Mouse (Mus musculus): Measurements from ENCODE around the gene Pdcd11. TPM values are rescaled to one million over a fixed set of nuclear protein-coding genes. Genes with fewer than 3 reads are reported as not detected.
A peak's percentile ranks its signal among the peaks of the same experiment; 100 is the strongest.

Pdcd11 gene
- polyA plus RNA-seq, 1 experiment from 2014 or later = 9.2 TPM

- H3K9ac ChIP-seq (ENCODE audit: low read depth, low read length) = peak overlapping the region; percentile 45
- H3K36me3 ChIP-seq (ENCODE audit: control insufficient read depth, insufficient read depth, low read length) = no peaks in the 10 kb centered on the region
- peak; percentile 48 for DNase-seq (ENCODE audit: low spot score)
- H3K4me3 ChIP-seq (ENCODE audit: low read depth, low read length) = peak overlapping the region; percentile 24; the same call in 1 of the 2 replicates
- 29% methylated on average over 22 of the region's 32 CpGs for WGBS
- no peaks in the 10 kb centered on the region for H3K4me1 ChIP-seq (ENCODE audit: control insufficient read depth, insufficient read depth, low read length)
- no peaks in the 10 kb centered on the region for H3K27me3 ChIP-seq (replicated peaks; ENCODE audit: control insufficient read depth, insufficient read depth, low read length)
- H3K9me3 ChIP-seq (ENCODE audit: control insufficient read depth, low read length) = no peaks in the 10 kb centered on the region
- no peak for ATAC-seq (ENCODE audit: low read depth)
- peak overlapping the region; percentile 52 for H3K4me2 ChIP-seq (ENCODE audit: low read depth, low read length)
- no peak overlapping the region for H3K27ac ChIP-seq (replicated peaks; ENCODE audit: low read depth, low read length)
Observed at GRCm38 (mm10) chr19:47151332-47152061, 60.9 kb downstream of the Pdcd11 start.

- H3K4me2 ChIP-seq (ENCODE audit: low read depth, low read length) = peak overlapping the region; percentile 52
- no peaks in the 10 kb centered on the region for H3K36me3 ChIP-seq (ENCODE audit: control insufficient read depth, insufficient read depth, low read length)
- 56% methylated on average over 12 of the region's 12 CpGs for WGBS
- H3K27ac ChIP-seq (replicated peaks; ENCODE audit: low read depth, low read length) = no peak overlapping the region
- ATAC-seq (ENCODE audit: low read depth) = no peak
- H3K27me3 ChIP-seq (replicated peaks; ENCODE audit: control insufficient read depth, insufficient read depth, low read length) = no peaks in the 10 kb centered on the region
- peak overlapping the region; percentile 24; the same call in 1 of the 2 replicates for H3K4me3 ChIP-seq (ENCODE audit: low read depth, low read length)
- H3K4me1 ChIP-seq (ENCODE audit: control insufficient read depth, insufficient read depth, low read length) = no peaks in the 10 kb centered on the region
- peak overlapping the region; percentile 45 for H3K9ac ChIP-seq (ENCODE audit: low read depth, low read length)
- DNase-seq (ENCODE audit: low spot score) = no peak
- no peaks in the 10 kb centered on the region for H3K9me3 ChIP-seq (ENCODE audit: control insufficient read depth, low read length)
Observed at GRCm38 (mm10) chr19:47152062-47152369, 61.4 kb downstream of the Pdcd11 start.

GRCm38 (mm10) chr19:47153767-47154166 is 63.2 kb downstream of the Pdcd11 start:
- ATAC-seq (ENCODE audit: low read depth) (no peak), DNase-seq (ENCODE audit: low spot score) (no peak)
- Histone ChIP-seq H3K9me3 (ENCODE audit: control insufficient read depth, low read length) (no peaks in the 10 kb centered on the region), H3K27ac (replicated peaks; ENCODE audit: low read depth, low read length) (no peak overlapping the region), H3K36me3 (ENCODE audit: control insufficient read depth, insufficient read depth, low read length) (no peaks in the 10 kb centered on the region), H3K27me3 (replicated peaks; ENCODE audit: control insufficient read depth, insufficient read depth, low read length) (no peaks in the 10 kb centered on the region), H3K4me1 (ENCODE audit: control insufficient read depth, insufficient read depth, low read length) (no peaks in the 10 kb centered on the region), H3K9ac (ENCODE audit: low read depth, low read length) (no peak overlapping the region), H3K4me2 (ENCODE audit: low read depth, low read length) (no peak overlapping the region), H3K4me3 (ENCODE audit: low read depth, low read length) (no peak overlapping the region)
- 86% methylated on average over 7 of the region's 7 CpGs for WGBS

GRCm38 (mm10) chr19:47157664-47158063 is 67.1 kb downstream of the Pdcd11 start, which contains the start of gene Calhm3:
Calhm3 (minus strand) TSS chr19:47157764.
- WGBS = 75% methylated on average over 11 of the region's 11 CpGs
- Histone ChIP-seq H3K4me2 (ENCODE audit: low read depth, low read length) (no peak within 1 kb of the TSS), H3K4me3 (ENCODE audit: low read depth, low read length) (no peak within 1 kb of the TSS), H3K27ac (replicated peaks; ENCODE audit: low read depth, low read length) (no peak within 1 kb of the TSS), H3K4me1 (ENCODE audit: control insufficient read depth, insufficient read depth, low read length) (no peaks in the 10 kb centered on the region), H3K27me3 (replicated peaks; ENCODE audit: control insufficient read depth, insufficient read depth, low read length) (no peaks in the 10 kb centered on the region), H3K36me3 (ENCODE audit: control insufficient read depth, insufficient read depth, low read length) (no peaks in the 10 kb centered on the region), H3K9ac (ENCODE audit: low read depth, low read length) (no peak within 1 kb of the TSS), H3K9me3 (ENCODE audit: control insufficient read depth, low read length) (no peaks in the 10 kb centered on the region)
- DNase-seq (ENCODE audit: low spot score) (no peak), ATAC-seq (ENCODE audit: low read depth) (no peak)

GRCm38 (mm10) chr19:47161669-47162068 is 71.1 kb downstream of the Pdcd11 start:
- Histone ChIP-seq H3K9me3 (ENCODE audit: control insufficient read depth, low read length) (no peaks in the 10 kb centered on the region), H3K4me1 (ENCODE audit: control insufficient read depth, insufficient read depth, low read length) (no peaks in the 10 kb centered on the region), H3K27me3 (replicated peaks; ENCODE audit: control insufficient read depth, insufficient read depth, low read length) (no peaks in the 10 kb centered on the region), H3K36me3 (ENCODE audit: control insufficient read depth, insufficient read depth, low read length) (no peaks in the 10 kb centered on the region), H3K4me3 (ENCODE audit: low read depth, low read length) (no peak overlapping the region), H3K9ac (ENCODE audit: low read depth, low read length) (no peak overlapping the region), H3K27ac (replicated peaks; ENCODE audit: low read depth, low read length) (no peak overlapping the region), H3K4me2 (ENCODE audit: low read depth, low read length) (no peak overlapping the region)
- no peak for DNase-seq (ENCODE audit: low spot score)
- 56% methylated on average over 4 of the region's 4 CpGs for WGBS
- no peak for ATAC-seq (ENCODE audit: low read depth)

GRCm38 (mm10) chr19:47163176-47163744 is 72.7 kb downstream of the Pdcd11 start:
- H3K4me3 ChIP-seq (ENCODE audit: low read depth, low read length) = no peak overlapping the region
- no peak overlapping the region for H3K9ac ChIP-seq (ENCODE audit: low read depth, low read length)
- no peaks in the 10 kb centered on the region; the same call in none of the 2 replicates for H3K4me1 ChIP-seq (ENCODE audit: control insufficient read depth, insufficient read depth, low read length)
- H3K27ac ChIP-seq (replicated peaks; ENCODE audit: low read depth, low read length) = no peak overlapping the region
- H3K27me3 ChIP-seq (replicated peaks; ENCODE audit: control insufficient read depth, insufficient read depth, low read length) = no peaks in the 10 kb centered on the region
- H3K9me3 ChIP-seq (ENCODE audit: control insufficient read depth, low read length) = no peaks in the 10 kb centered on the region
- WGBS = 81% methylated on average over 6 of the region's 6 CpGs
- peak; percentile 88 for ATAC-seq (ENCODE audit: low read depth)
- peak; percentile 70 for DNase-seq (ENCODE audit: low spot score)
- no peak overlapping the region for H3K4me2 ChIP-seq (ENCODE audit: low read depth, low read length)
- no peaks in the 10 kb centered on the region for H3K36me3 ChIP-seq (ENCODE audit: control insufficient read depth, insufficient read depth, low read length)

GRCm38 (mm10) chr19:47166758-47167157 is 76.2 kb downstream of the Pdcd11 start:
- 35% methylated on average over 3 of the region's 3 CpGs for WGBS
- no peak overlapping the region for H3K9ac ChIP-seq (ENCODE audit: low read depth, low read length)

GRCm38 (mm10) chr19:47167617-47168214 is 77.1 kb downstream of the Pdcd11 start:
- no peak for ATAC-seq (ENCODE audit: low read depth)
- WGBS = 60% methylated on average over 7 of the region's 7 CpGs
- Histone ChIP-seq H3K4me3 (ENCODE audit: low read depth, low read length) (no peak overlapping the region), H3K4me2 (ENCODE audit: low read depth, low read length) (no peak overlapping the region), H3K9ac (ENCODE audit: low read depth, low read length) (0 out of 2 replicates have a peak overlapping the region, but pooled peaks have one; percentile 9), H3K27ac (replicated peaks; ENCODE audit: low read depth, low read length) (no peak overlapping the region), H3K27me3 (replicated peaks; ENCODE audit: control insufficient read depth, insufficient read depth, low read length) (no peaks in the 10 kb centered on the region), H3K4me1 (ENCODE audit: control insufficient read depth, insufficient read depth, low read length) (no peaks in the 10 kb centered on the region; the same call in none of the 2 replicates), H3K36me3 (ENCODE audit: control insufficient read depth, insufficient read depth, low read length) (no peaks in the 10 kb centered on the region), H3K9me3 (ENCODE audit: control insufficient read depth, low read length) (no peaks in the 10 kb centered on the region)
- DNase-seq (ENCODE audit: low spot score) = no peak

More at GRCm38 (mm10) chr19:47166758-47167157, 76.2 kb downstream of the Pdcd11 start:
- Histone ChIP-seq H3K9me3 (ENCODE audit: control insufficient read depth, low read length) (no peaks in the 10 kb centered on the region), H3K36me3 (ENCODE audit: control insufficient read depth, insufficient read depth, low read length) (no peaks in the 10 kb centered on the region), H3K27ac (replicated peaks; ENCODE audit: low read depth, low read length) (no peak overlapping the region), H3K4me2 (ENCODE audit: low read depth, low read length) (no peak overlapping the region), H3K4me3 (ENCODE audit: low read depth, low read length) (no peak overlapping the region), H3K27me3 (replicated peaks; ENCODE audit: control insufficient read depth, insufficient read depth, low read length) (no peaks in the 10 kb centered on the region), H3K4me1 (ENCODE audit: control insufficient read depth, insufficient read depth, low read length) (no peaks in the 10 kb centered on the region; the same call in none of the 2 replicates)
- DNase-seq (ENCODE audit: low spot score) = no peak
- ATAC-seq (ENCODE audit: low read depth) = no peak
